Mouse (Mus musculus) MEL (cell line): Measurements from ENCODE around the gene Hfe2. TPM values are rescaled to one million over a fixed set of nuclear protein-coding genes. Genes with fewer than 3 reads are reported as not detected.

Experiments
- DNase-seq: peaks from one replicate; pipeline ENCODE4 v3.0.0; 2011; ENCODE audit warnings: low read depth, low spot score
- H3K27ac ChIP-seq: 2 replicates; pipeline ENCODE4 v1.5.1; 2012; ENCODE audit warnings: low read depth, mild to moderate bottlenecking, control low read depth, low read length, moderate library complexity; ENCODE audit not compliant: control insufficient read depth
- H3K27me3 ChIP-seq, 2 experiments: fragments of 150-350 bp in 1 of 2; sonication (generic) in 1 of 2; 2 replicates each; pipeline ENCODE4 v1.6.1; 2012; ENCODE audit warnings: low read length in 2 of 2, mild to moderate bottlenecking in 2 of 2, improper control_type of control experiment in 1 of 2, moderate library complexity in 1 of 2; ENCODE audit not compliant: insufficient read depth in 2 of 2, control insufficient read depth in 1 of 2
- H3K36me3 ChIP-seq, 2 experiments: 2 replicates each; pipeline ENCODE4 v1.6.1; 2012 to 2014; ENCODE audit warnings: low read length in 2 of 2, improper control_type of control experiment in 1 of 2, inconsistent platforms in 1 of 2, mild to moderate bottlenecking in 1 of 2; ENCODE audit not compliant: insufficient read depth in 2 of 2, control insufficient read depth in 1 of 2
- H3K4me1 ChIP-seq, 2 experiments: fragments of 150-350 bp in 1 of 2; sonication (generic) in 1 of 2; 2 replicates each; pipeline ENCODE4 v1.6.1; 2012; ENCODE audit warnings: low read length in 2 of 2, improper control_type of control experiment in 1 of 2, mild to moderate bottlenecking in 1 of 2; ENCODE audit not compliant: insufficient read depth in 2 of 2, control insufficient read depth in 1 of 2
- H3K4me3 ChIP-seq, 2 experiments: fragments of 150-350 bp in 1 of 2; sonication (generic) in 1 of 2; 2 replicates each; pipeline ENCODE4 v1.5.1; 2012; ENCODE audit warnings: low read depth in 2 of 2, low read length in 2 of 2, mild to moderate bottlenecking in 2 of 2, moderate library complexity in 2 of 2, control low read depth in 1 of 2, improper control_type of control experiment in 1 of 2; ENCODE audit not compliant: control insufficient read depth in 1 of 2, insufficient read depth in 1 of 2
- H3K79me2 ChIP-seq: 2 replicates; pipeline ENCODE4 v1.6.1; 2012; ENCODE audit warnings: mild to moderate bottlenecking, low read length, moderate library complexity; ENCODE audit not compliant: control insufficient read depth, poor library complexity, insufficient read depth
- H3K9ac ChIP-seq: 2 replicates; pipeline ENCODE4 v1.6.1; 2012; ENCODE audit warnings: low read depth, mild to moderate bottlenecking, control low read depth, low read length, moderate library complexity; ENCODE audit not compliant: control insufficient read depth, poor library complexity, severe bottlenecking
- H3K9me3 ChIP-seq: fragments of 150-350 bp; sonication (generic); replicated peaks from 2 replicates; pipeline ENCODE4 v1.6.1; 2012; ENCODE audit warnings: mild to moderate bottlenecking, low read length, improper control_type of control experiment, moderate library complexity; ENCODE audit not compliant: insufficient read depth
- BHLHE40 ChIP-seq: IDR thresholded peaks from 2 replicates; pipeline ENCODE4 v1.6.1; 2012; ENCODE audit warnings: low read depth, mild to moderate bottlenecking, inconsistent platforms, low read length, improper control_type of control experiment, borderline replicate concordance
- CHD1 ChIP-seq: IDR thresholded peaks from 2 replicates; pipeline ENCODE4 v1.6.1; 2012; ENCODE audit warnings: low read depth, mild to moderate bottlenecking, inconsistent platforms, low read length, improper control_type of control experiment
- CHD2 ChIP-seq: IDR thresholded peaks from 2 replicates; pipeline ENCODE4 v1.6.1; 2011; ENCODE audit warnings: low read length, improper control_type of control experiment
- CTCF ChIP-seq, 3 experiments: IDR thresholded peaks in 2 of 3; conservative IDR thresholded peaks in 1 of 3; 2 replicates each; pipeline ENCODE4 v1.5.1; 2011 to 2012; ENCODE audit warnings: low read length in 3 of 3, low read depth in 2 of 3, mild to moderate bottlenecking in 2 of 3, improper control_type of control experiment in 1 of 3, inconsistent platforms in 1 of 3, mixed read lengths in 1 of 3, moderate library complexity in 1 of 3; ENCODE audit not compliant: control insufficient read depth in 1 of 3, insufficient read depth in 1 of 3, poor library complexity in 1 of 3, severe bottlenecking in 1 of 3
- E2F4 ChIP-seq: IDR thresholded peaks from 2 replicates; pipeline ENCODE4 v1.6.1; 2011; ENCODE audit warnings: low read depth, low read length, improper control_type of control experiment, borderline replicate concordance
- ELF1 ChIP-seq: IDR thresholded peaks from 2 replicates; pipeline ENCODE4 v1.6.1; 2014; ENCODE audit warnings: low read depth, mild to moderate bottlenecking, inconsistent platforms, low read length, improper control_type of control experiment, moderate library complexity
- EP300 ChIP-seq, 2 experiments: IDR thresholded peaks; 2 replicates each; pipeline ENCODE4 v1.6.1; 2011; ENCODE audit warnings: improper control_type of control experiment in 2 of 2, low read length in 2 of 2, low read depth in 1 of 2, mild to moderate bottlenecking in 1 of 2
- ETS1 ChIP-seq: IDR thresholded peaks from 2 replicates; pipeline ENCODE4 v1.6.1; 2012; ENCODE audit warnings: low read depth, mild to moderate bottlenecking, inconsistent platforms, low read length, improper control_type of control experiment, moderate library complexity
- GABPA ChIP-seq: IDR thresholded peaks from 2 replicates; pipeline ENCODE4 v1.6.1; 2012; ENCODE audit warnings: low read depth, mild to moderate bottlenecking, inconsistent platforms, low read length, improper control_type of control experiment, moderate library complexity
- GATA1 ChIP-seq: IDR thresholded peaks from 2 replicates; pipeline ENCODE4 v1.6.1; 2011; ENCODE audit warnings: low read depth, low read length, improper control_type of control experiment
- HCFC1 ChIP-seq: IDR thresholded peaks from 2 replicates; pipeline ENCODE4 v1.6.1; 2012; ENCODE audit warnings: low read depth, mild to moderate bottlenecking, inconsistent platforms, low read length, improper control_type of control experiment, moderate library complexity
- JUND ChIP-seq: IDR thresholded peaks from 2 replicates; pipeline ENCODE4 v1.6.1; 2011; ENCODE audit warnings: low read depth, mild to moderate bottlenecking, improper control_type of control experiment, low read length
- KAT2A ChIP-seq: conservative IDR thresholded peaks from 2 replicates; pipeline ENCODE4 v1.6.1; 2012; ENCODE audit warnings: low read depth, low read length, improper control_type of control experiment, inconsistent platforms
- MAX ChIP-seq: IDR thresholded peaks from 2 replicates; pipeline ENCODE4 v1.6.1; 2011; ENCODE audit warnings: low read length, improper control_type of control experiment
- MAZ ChIP-seq: IDR thresholded peaks from 2 replicates; pipeline ENCODE4 v1.6.1; 2012; ENCODE audit warnings: low read depth, mild to moderate bottlenecking, inconsistent platforms, low read length, improper control_type of control experiment
- MEF2A ChIP-seq: IDR thresholded peaks from 2 replicates; pipeline ENCODE4 v1.6.1; 2014; ENCODE audit warnings: low read depth, mild to moderate bottlenecking, inconsistent platforms, low read length, improper control_type of control experiment; ENCODE audit not compliant: poor library complexity, insufficient replicate concordance, severe bottlenecking; ENCODE audit errors: extremely low read depth
- MXI1 ChIP-seq: IDR thresholded peaks from 2 replicates; pipeline ENCODE4 v1.6.1; 2011; ENCODE audit warnings: mild to moderate bottlenecking, low read depth, low read length, improper control_type of control experiment
- MYB ChIP-seq: IDR thresholded peaks from 2 replicates; pipeline ENCODE4 v1.6.1; 2011; ENCODE audit warnings: mild to moderate bottlenecking, low read depth, low read length, improper control_type of control experiment
- MYC ChIP-seq: IDR thresholded peaks from 2 replicates; pipeline ENCODE4 v1.6.1; 2011; ENCODE audit warnings: low read depth, mild to moderate bottlenecking, low read length, improper control_type of control experiment, moderate library complexity
- NELFE ChIP-seq: IDR thresholded peaks from 2 replicates; pipeline ENCODE4 v1.6.1; 2011; ENCODE audit warnings: low read depth, low read length, improper control_type of control experiment
- NRF1 ChIP-seq: IDR thresholded peaks from 2 replicates; pipeline ENCODE4 v1.6.1; 2014; ENCODE audit warnings: low read depth, mild to moderate bottlenecking, inconsistent platforms, low read length, improper control_type of control experiment, moderate library complexity; ENCODE audit not compliant: poor library complexity, insufficient read depth, severe bottlenecking
- POLR2A ChIP-seq, 2 experiments: IDR thresholded peaks; 2 replicates each; pipeline ENCODE4 v1.6.1; 2011 to 2012; ENCODE audit warnings: low read length in 2 of 2, mild to moderate bottlenecking in 2 of 2, control low read depth in 1 of 2, improper control_type of control experiment in 1 of 2, low read depth in 1 of 2, moderate library complexity in 1 of 2; ENCODE audit not compliant: control insufficient read depth in 1 of 2, insufficient read depth in 1 of 2, poor library complexity in 1 of 2
- POLR2AphosphoS2 ChIP-seq: IDR thresholded peaks from 2 replicates; pipeline ENCODE4 v1.6.1; 2011; ENCODE audit warnings: low read length, improper control_type of control experiment
- POLR2AphosphoS5 ChIP-seq: IDR thresholded peaks from 2 replicates; pipeline ENCODE4 v1.6.1; 2012; ENCODE audit warnings: low read depth, borderline replicate concordance, mild to moderate bottlenecking, inconsistent platforms, low read length, moderate library complexity, mixed read lengths
- RAD21 ChIP-seq: IDR thresholded peaks from 2 replicates; pipeline ENCODE4 v1.6.1; 2011; ENCODE audit warnings: mild to moderate bottlenecking, low read depth, low read length, improper control_type of control experiment
- RCOR1 ChIP-seq: IDR thresholded peaks from 2 replicates; pipeline ENCODE4 v1.6.1; 2012; ENCODE audit warnings: low read depth, mild to moderate bottlenecking, inconsistent platforms, low read length, improper control_type of control experiment
- SIN3A ChIP-seq: IDR thresholded peaks from 2 replicates; pipeline ENCODE4 v1.6.1; 2012; ENCODE audit warnings: low read length, improper control_type of control experiment, inconsistent platforms
- SMC3 ChIP-seq: IDR thresholded peaks from 2 replicates; pipeline ENCODE4 v1.6.1; 2011; ENCODE audit warnings: low read depth, low read length, improper control_type of control experiment
- TAL1 ChIP-seq: IDR thresholded peaks from 2 replicates; pipeline ENCODE4 v1.6.1; 2012; ENCODE audit warnings: mild to moderate bottlenecking, inconsistent platforms, low read length, moderate library complexity, mixed read lengths
- TBP ChIP-seq: IDR thresholded peaks from 2 replicates; pipeline ENCODE4 v1.8.0; 2011; ENCODE audit warnings: low read depth, low read length, improper control_type of control experiment
- TCF12 ChIP-seq: IDR thresholded peaks from 2 replicates; pipeline ENCODE4 v1.6.1; 2014; ENCODE audit warnings: low read depth, mild to moderate bottlenecking, inconsistent platforms, low read length, improper control_type of control experiment, moderate library complexity
- UBTF ChIP-seq: IDR thresholded peaks from 2 replicates; pipeline ENCODE4 v1.6.1; 2012; ENCODE audit warnings: low read depth, mild to moderate bottlenecking, inconsistent platforms, low read length, improper control_type of control experiment, moderate library complexity, borderline replicate concordance; ENCODE audit not compliant: insufficient read depth
- USF1 ChIP-seq: IDR thresholded peaks from 2 replicates; pipeline ENCODE4 v1.6.1; 2014; ENCODE audit warnings: low read depth, mild to moderate bottlenecking, inconsistent platforms, low read length, improper control_type of control experiment, moderate library complexity
- USF2 ChIP-seq, 2 experiments: IDR thresholded peaks; 2 replicates each; pipeline ENCODE4 v1.6.1; 2011 to 2012; ENCODE audit warnings: improper control_type of control experiment in 2 of 2, low read length in 2 of 2, borderline replicate concordance in 1 of 2, inconsistent platforms in 1 of 2, low read depth in 1 of 2, mild to moderate bottlenecking in 1 of 2; ENCODE audit not compliant: insufficient read depth in 1 of 2
- ZC3H11A ChIP-seq: IDR thresholded peaks from 2 replicates; pipeline ENCODE4 v1.6.1; 2012; ENCODE audit warnings: low read depth, mild to moderate bottlenecking, inconsistent platforms, low read length, improper control_type of control experiment
- ZKSCAN1 ChIP-seq: IDR thresholded peaks from 2 replicates; pipeline ENCODE4 v1.6.1; 2012; ENCODE audit warnings: low read depth, mild to moderate bottlenecking, inconsistent platforms, low read length, improper control_type of control experiment, moderate library complexity
- ZMIZ1 ChIP-seq: IDR thresholded peaks from 2 replicates; pipeline ENCODE4 v1.6.1; 2012; ENCODE audit warnings: low read depth, mild to moderate bottlenecking, inconsistent platforms, low read length, improper control_type of control experiment, moderate library complexity
- ZNF384 ChIP-seq: IDR thresholded peaks from 2 replicates; pipeline ENCODE4 v1.6.1; 2012; ENCODE audit warnings: low read depth, mild to moderate bottlenecking, inconsistent platforms, low read length, improper control_type of control experiment
- polyA plus RNA-seq, 2 experiments: library from polyadenylated mRNA; stranded (reverse) in 1 of 2; unstranded in 1 of 2; fragments of >175 nt in 1 of 2; fragments of >200 nt in 1 of 2; gene quantifications; 2 replicates each; pipeline versions ENCODE4 v1.2.1 to v1.2.4; 2012; ENCODE audit warnings: low replicate concordance in 2 of 2, low read depth in 1 of 2; ENCODE audit not compliant: insufficient read length in 2 of 2, insufficient read depth in 1 of 2, missing spikeins in 1 of 2
- total RNA-seq: library from RNA; depleted of rRNA; stranded (reverse); fragments of 300-350 nt; gene quantifications from 2 replicates; pipeline ENCODE4 v1.2.3, GENCODE M21; 2012

Hfe2 gene
- total and polyA plus RNA-seq, 3 experiments, result not detected

- Histone ChIP-seq H3K79me2 (no peaks in the 10 kb centered on the region), H3K4me3 (peak overlapping the region in 1 of 2 experiments; percentile 32; a peak in 2 of 4 replicates), H3K27me3 (0 out of 4 replicates have a peak, but pooled peaks cover 0 to 2% of the 10 kb centered on the region in 2 experiments), H3K27ac (no peak overlapping the region), H3K36me3 (peaks cover 0 to 15% of the 10 kb centered on the region in 2 experiments; a peak in 2 of 4 replicates), H3K4me1 (peaks cover 0 to 20% of the 10 kb centered on the region in 2 experiments; a peak in 3 of 4 replicates), H3K9ac (peak overlapping the region; percentile 10; the same call in 1 of the 2 replicates), H3K9me3 (no peaks in the 10 kb centered on the region)
- DNase-seq, result peak; percentile 95
- TF ChIP-seq ETS1 (no peak; the same call in 1 of the 2 replicates), CHD1 (no peak), TAL1 (no peak), KAT2A (no peak), ZMIZ1 (no peak), ZC3H11A (no peak), RAD21 (no peak), NRF1 (no peak), GABPA (no peak), TBP (peak; percentile 100), SIN3A (no peak), JUND (no peak), ELF1 (no peak), MAX (no peak), HCFC1 (no peak), RCOR1 (no peak), USF2 (IDR thresholded peaks at IDR 0.05; ENCODE audit: borderline replicate concordance in 1 of 2, insufficient read depth in 1 of 2, low read depth in 1 of 2, low read length in 2 of 2) (no peak), ZNF384 (no peak), CHD2 (no peak), TCF12 (no peak), SMC3 (no peak), POLR2AphosphoS5 (no peak), E2F4 (no peak; the same call in 1 of the 2 replicates), MYB (no peak), UBTF (peak; percentile 91; the same call in 1 of the 2 replicates), MYC (0 out of 2 replicates have a peak, but pooled peaks have one; percentile 54), MXI1 (no peak), GATA1 (no peak), BHLHE40 (no peak), ZKSCAN1 (peak; percentile 97), CTCF (IDR thresholded peaks at IDR 0.05 in 2 of 3, conservative IDR thresholded peaks at IDR 0.05 in 1 of 3; ENCODE audit: control insufficient read depth in 1 of 3, insufficient read depth in 1 of 3, low read depth in 2 of 3, low read length in 3 of 3, poor library complexity in 1 of 3, severe bottlenecking in 1 of 3) (no peak), USF1 (no peak), POLR2AphosphoS2 (no peak), NELFE (no peak), EP300 (IDR thresholded peaks at IDR 0.05; ENCODE audit: low read depth in 1 of 2, low read length in 2 of 2) (no peak), MAZ (no peak), POLR2A (IDR thresholded peaks at IDR 0.05; ENCODE audit: control insufficient read depth in 1 of 2, insufficient read depth in 1 of 2, low read depth in 1 of 2, low read length in 2 of 2, poor library complexity in 1 of 2) (peak in 1 of 2 experiments; percentile 40; a peak in 1 of 4 replicates), MEF2A (no peak)
Observed at GRCm38 (mm10) chr3:96479249-96479648, 45.7 kb upstream of the Hfe2 start.
